Mouse (Mus musculus): ENCODE measurements at regions not wholly inside any gene's neighbourhood (a gene's known extent, or its start where the extent isn't known, plus 50 kb on each side); places are given as distances from the start of the nearest gene placed in this dataset.

- TF ChIP-seq CTCF (conservative IDR thresholded peaks at IDR 0.05; ENCODE audit: low read length) (no peak), NANOG (IDR thresholded peaks at IDR 0.05; ENCODE audit: borderline replicate concordance, low read length) (no peak), POU5F1 (IDR thresholded peaks at IDR 0.05; ENCODE audit: borderline replicate concordance, low read length) (no peak)
Observed at GRCm38 (mm10) chr11:35052856-35053612, 68.0 kb upstream of the Slit3 start.
